Mouse (Mus musculus) MN1 (cell line): ENCODE data around the gene Plxnd1.
A peak's percentile ranks its signal among the peaks of the same experiment; 100 is the strongest.

Experiments
- DNase-seq: peaks from one replicate; pipeline ENCODE4 v3.0.0-alpha.2; 2016; ENCODE audit warnings: low spot score

The Plxnd1 gene

DNA sequence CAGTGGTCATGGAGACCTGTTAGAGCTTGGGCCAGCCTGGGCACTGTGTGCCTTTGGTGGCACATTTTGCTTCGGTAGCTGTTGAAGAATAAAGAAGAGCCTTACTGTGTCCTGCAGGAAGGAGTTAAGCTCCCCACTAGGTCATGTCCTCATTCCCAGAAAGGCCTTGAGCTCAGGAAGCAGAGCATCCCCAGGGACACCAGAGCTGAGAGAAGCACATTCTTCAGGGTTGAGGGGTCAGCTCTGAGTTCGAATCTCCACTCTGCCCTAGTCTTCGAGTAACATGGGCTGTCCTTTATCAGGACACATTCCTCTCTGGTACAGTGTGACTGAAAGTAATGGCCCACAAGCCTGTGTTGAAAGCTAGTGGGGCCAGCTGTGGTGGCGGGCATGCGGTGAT, 74.9 kb downstream of the Plxnd1 start:
- DNase-seq: no peak

DNA sequence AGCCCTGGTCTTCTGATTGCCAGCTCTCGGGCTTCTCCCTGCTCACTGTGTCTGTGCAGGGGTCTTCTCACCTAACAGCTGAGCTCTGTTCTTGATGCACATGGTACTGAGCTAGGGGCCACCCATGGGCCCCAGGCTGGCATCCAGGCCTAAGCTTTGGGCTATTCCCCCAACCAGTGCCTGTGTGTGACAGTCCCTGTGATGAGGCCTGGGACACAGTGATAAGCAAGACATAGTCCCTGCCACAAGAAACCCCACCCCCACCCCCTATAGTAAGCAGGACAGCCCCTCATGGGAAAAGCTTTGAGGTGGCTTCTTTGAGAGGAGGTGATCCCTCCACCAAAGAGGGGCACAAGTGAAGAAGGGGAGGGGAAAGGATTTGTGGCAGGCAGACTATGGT, 76.2 kb downstream of the Plxnd1 start:
- DNase-seq: no peak

DNA sequence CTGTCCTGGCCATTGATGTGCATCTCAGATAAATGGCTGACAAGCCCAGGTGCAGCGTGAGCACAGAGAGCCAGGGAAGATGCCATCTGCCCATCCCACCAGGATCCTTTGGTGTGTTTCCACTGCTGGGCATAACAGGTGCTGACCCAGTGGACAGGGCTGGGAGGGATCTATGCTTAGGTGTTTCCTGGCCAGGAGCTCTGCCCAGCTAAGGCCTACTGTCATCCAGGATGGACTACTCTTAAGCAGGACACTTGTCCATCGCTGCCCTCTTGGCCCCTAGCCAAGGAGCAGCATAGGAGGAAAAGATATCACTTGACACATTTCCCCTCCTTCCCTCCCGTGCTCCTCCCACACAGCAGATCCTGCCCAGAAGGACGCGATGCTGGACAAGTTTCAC, 78.2 kb downstream of the Plxnd1 start:
- DNase-seq: peak; percentile 11

GRCm38 (mm10) chr6:115915601-115916445, 79.0 kb downstream of the Plxnd1 start:
- peak; percentile 65 for DNase-seq

- DNase-seq: peak; percentile 37
These were observed 80.1 kb downstream of the Plxnd1 start for GRCm38 (mm10) chr6:115914511-115915202.

GRCm38 (mm10) chr6:115913482-115913881, 81.3 kb downstream of the Plxnd1 start:
- DNase-seq: no peak

GRCm38 (mm10) chr6:115911763-115912162, 83.0 kb downstream of the Plxnd1 start:
- no peak for DNase-seq

DNA sequence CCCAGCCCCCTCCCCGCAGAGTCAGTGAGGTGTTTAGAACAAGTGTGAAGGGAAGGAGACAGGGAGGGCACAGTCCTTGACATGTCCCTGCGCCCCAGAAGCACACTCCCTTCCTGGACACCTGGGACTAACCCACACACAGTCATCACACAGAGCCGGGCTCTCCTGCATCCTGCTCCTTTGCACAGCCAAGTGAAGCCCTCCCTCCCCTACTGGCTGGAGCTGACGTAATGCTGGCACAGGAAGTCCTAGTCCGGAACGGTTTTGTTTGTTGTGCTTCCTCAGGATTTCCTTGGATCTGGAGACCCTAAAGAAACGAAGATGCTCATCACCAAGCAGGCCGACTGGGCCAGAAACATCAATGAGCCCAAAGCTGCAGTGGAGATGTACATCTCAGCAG, 84.9 kb downstream of the Plxnd1 start:
- DNase-seq: no peak

DNA sequence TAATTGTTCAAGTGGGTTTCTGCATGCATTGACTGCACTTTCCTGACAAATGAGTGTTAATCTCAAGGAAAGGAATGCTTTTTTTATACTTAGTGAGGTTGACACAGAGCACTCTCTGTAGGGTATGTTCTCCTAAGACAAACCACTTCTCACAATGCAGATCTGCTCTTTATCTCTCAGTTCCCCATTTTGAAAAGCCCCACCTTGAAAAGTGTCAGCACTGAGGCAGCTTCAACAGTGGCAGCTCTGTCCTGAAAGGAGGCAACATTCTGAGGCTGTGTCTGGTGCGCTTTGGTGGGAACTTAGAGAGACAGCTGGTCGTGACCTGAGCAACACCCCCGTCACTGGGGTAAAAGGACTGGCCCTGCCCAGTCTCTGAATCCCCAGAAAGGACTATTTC, 85.8 kb downstream of the Plxnd1 start:
- no peak for DNase-seq

DNA sequence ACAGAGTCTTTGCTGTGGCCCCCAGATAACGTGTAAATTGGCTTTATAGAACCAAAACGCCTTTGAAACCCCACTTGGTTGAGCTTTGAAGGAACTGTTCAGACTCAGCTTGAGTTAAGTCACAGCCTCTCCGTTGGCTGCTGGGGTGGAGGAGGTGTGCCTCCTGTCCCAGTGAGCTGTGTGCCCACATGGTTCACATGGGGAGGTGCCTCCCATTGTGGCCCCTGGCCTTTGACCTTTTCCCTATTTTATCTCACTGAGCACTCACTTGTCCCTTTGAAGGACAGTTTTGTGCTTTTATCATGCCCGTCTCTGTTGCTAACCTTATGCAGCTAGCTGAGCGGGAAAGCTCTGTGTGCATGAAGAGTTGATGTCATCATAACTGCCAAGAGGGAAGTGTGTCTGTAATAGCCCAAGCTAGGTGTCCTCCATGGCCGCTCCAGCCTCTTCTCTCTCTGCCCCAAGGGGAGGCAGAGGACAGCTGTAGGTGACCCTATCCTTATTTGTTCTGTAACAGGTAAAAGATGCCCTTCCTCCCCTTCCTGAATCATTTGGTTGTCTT, 86.3 kb downstream of the Plxnd1 start:
- no peak for DNase-seq

DNA sequence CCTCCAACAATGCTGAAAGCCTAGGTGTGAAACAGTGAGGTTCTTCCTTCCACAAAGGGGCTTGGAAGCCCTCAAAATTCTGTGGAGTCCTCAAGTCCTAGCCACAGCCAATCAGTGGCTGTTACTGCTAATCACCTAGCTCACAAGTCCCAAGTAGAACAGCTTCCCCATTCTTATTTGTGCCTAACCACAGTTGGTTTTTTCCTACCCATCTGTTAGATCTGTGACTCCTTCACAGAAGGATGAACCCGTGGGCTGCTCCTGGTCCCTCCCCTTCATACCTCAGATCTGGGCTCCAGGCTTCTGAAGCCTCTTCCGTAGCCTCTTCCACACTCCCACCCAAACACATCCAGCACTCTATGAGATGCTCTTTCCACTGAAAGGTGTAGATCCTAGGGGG, 87.9 kb downstream of the Plxnd1 start:
- no peak for DNase-seq

GRCm38 (mm10) chr6:115906455-115906854, 88.3 kb downstream of the Plxnd1 start:
- DNase-seq: no peak

DNA sequence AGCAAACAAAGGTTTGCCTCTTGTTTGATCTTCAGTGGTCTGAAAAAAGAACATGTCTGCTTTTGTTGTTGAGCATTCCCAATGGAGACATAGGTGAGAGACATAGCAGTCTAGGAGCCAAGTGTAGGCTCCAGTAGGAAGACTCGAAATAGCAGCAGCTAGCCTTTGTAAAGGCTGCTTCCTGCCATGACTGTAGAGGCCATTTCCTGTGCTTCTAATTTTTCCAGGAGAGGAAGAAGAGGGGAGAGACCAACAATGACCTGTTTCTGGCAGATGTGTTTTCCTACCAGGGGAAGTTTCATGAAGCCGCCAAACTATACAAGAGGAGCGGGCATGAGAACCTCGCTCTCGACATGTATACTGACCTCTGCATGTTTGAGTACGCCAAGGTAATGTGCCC, 89.2 kb downstream of the Plxnd1 start:
- no peak for DNase-seq
